Mouse (Mus musculus): Measurements from ENCODE around the gene Palld.

The Palld gene

GRCm38 (mm10) chr8:61557036-61557435 lies 345.5 kb downstream of the Palld start:
- no peak for DNase-seq (ENCODE audit: low spot score in 2 of 2)

GRCm38 (mm10) chr8:61556219-61556618 lies 346.3 kb downstream of the Palld start:
- no peak for DNase-seq (ENCODE audit: low spot score in 2 of 2)

- no peak for DNase-seq (ENCODE audit: low spot score in 2 of 2)
Measured at GRCm38 (mm10) chr8:61555343-61555742, 347.1 kb downstream of the Palld start.

GRCm38 (mm10) chr8:61552755-61553402 lies 349.6 kb downstream of the Palld start:
- DNase-seq (ENCODE audit: low spot score in 2 of 2), result no peak

GRCm38 (mm10) chr8:61552221-61552620 lies 350.3 kb downstream of the Palld start:
- DNase-seq (ENCODE audit: low spot score in 2 of 2), result no peak

- DNase-seq (ENCODE audit: low spot score in 2 of 2), result no peak
Measured at GRCm38 (mm10) chr8:61550006-61550748, 352.3 kb downstream of the Palld start.

- DNase-seq (ENCODE audit: low spot score in 2 of 2), result no peak
Measured at GRCm38 (mm10) chr8:61549585-61549984, 352.9 kb downstream of the Palld start.

GRCm38 (mm10) chr8:61539828-61540500 lies 362.5 kb downstream of the Palld start:
- DNase-seq (ENCODE audit: low spot score in 2 of 2), result peak; percentile 54 to 81

- peak; percentile 51 to 68 for DNase-seq (ENCODE audit: low spot score in 2 of 2)
Measured at GRCm38 (mm10) chr8:61537471-61537870, 365.0 kb downstream of the Palld start.

- no peak for DNase-seq (ENCODE audit: low spot score in 2 of 2)
Measured at GRCm38 (mm10) chr8:61535472-61535871, 367.0 kb downstream of the Palld start.

GRCm38 (mm10) chr8:61533356-61533926 lies 369.0 kb downstream of the Palld start:
- no peak for DNase-seq (ENCODE audit: low spot score in 2 of 2)

- DNase-seq (ENCODE audit: low spot score in 2 of 2), result no peak
Measured at GRCm38 (mm10) chr8:61532831-61533230, 369.7 kb downstream of the Palld start.

GRCm38 (mm10) chr8:61531944-61532795 lies 370.3 kb downstream of the Palld start:
- DNase-seq (ENCODE audit: low spot score in 2 of 2), result no peak

GRCm38 (mm10) chr8:61528642-61529041 lies 373.8 kb downstream of the Palld start:
- DNase-seq (ENCODE audit: low spot score in 2 of 2), result no peak

GRCm38 (mm10) chr8:61528197-61528596 lies 374.3 kb downstream of the Palld start:
- no peak for DNase-seq (ENCODE audit: low spot score in 2 of 2)

GRCm38 (mm10) chr8:61527037-61527436 lies 375.5 kb downstream of the Palld start:
- no peak for DNase-seq (ENCODE audit: low spot score in 2 of 2)

GRCm38 (mm10) chr8:61522132-61522531 lies 380.4 kb downstream of the Palld start:
- no peak for DNase-seq (ENCODE audit: low spot score in 2 of 2)

- DNase-seq (ENCODE audit: low spot score in 2 of 2), result no peak
Measured at GRCm38 (mm10) chr8:61517502-61518185, 384.8 kb downstream of the Palld start.

- DNase-seq (ENCODE audit: low spot score in 2 of 2), result no peak
Measured at GRCm38 (mm10) chr8:61516745-61517501, 385.6 kb downstream of the Palld start.
